Mouse (Mus musculus) embryonic facial prominence, embryonic 14.5 days (tissue): ENCODE measurements around the gene Mdm2. TPM values are rescaled to one million over a fixed set of nuclear protein-coding genes. Genes with fewer than 3 reads are reported as not detected.
A peak's percentile ranks its signal among the peaks of the same experiment; 100 is the strongest.

Experiments
- ATAC-seq: fragments of 200-750 bp; cut with Nextera tagmentation; 2 replicates; pipeline ENCODE4 v1.8.0; 2017; ENCODE audit warnings: low read depth, moderate number of reproducible peaks, moderate TSS enrichment
- DNase-seq: peaks from one replicate; pipeline ENCODE4 v3.0.0-alpha.2; 2015; ENCODE audit warnings: low spot score
- H3K27ac ChIP-seq: fragments of 300-500 bp; sonication (generic); replicated peaks from 2 replicates; pipeline ENCODE4 v1.5.1; 2014; ENCODE audit warnings: low read depth, mild to moderate bottlenecking, low read length, moderate library complexity
- H3K27me3 ChIP-seq: fragments of 300-500 bp; sonication (generic); replicated peaks from 2 replicates; pipeline ENCODE4 v1.6.1; 2014; ENCODE audit warnings: low read length; ENCODE audit not compliant: control insufficient read depth, insufficient read depth
- H3K36me3 ChIP-seq: fragments of 300-500 bp; sonication (generic); 2 replicates; pipeline ENCODE4 v1.6.1; 2014; ENCODE audit warnings: low read length, mixed read lengths; ENCODE audit not compliant: control insufficient read depth, insufficient read depth
- H3K4me1 ChIP-seq: fragments of 300-500 bp; sonication (generic); 2 replicates; pipeline ENCODE4 v1.6.1; 2014; ENCODE audit warnings: antibody characterized with exemption, low read length; ENCODE audit not compliant: control insufficient read depth, insufficient read depth
- H3K4me2 ChIP-seq: fragments of 300-500 bp; sonication (generic); 2 replicates; pipeline ENCODE4 v1.6.1; 2014; ENCODE audit warnings: low read depth, mild to moderate bottlenecking, low read length, moderate library complexity, mixed read lengths
- H3K4me3 ChIP-seq: fragments of 300-500 bp; sonication (generic); 2 replicates; pipeline ENCODE4 v1.5.1; 2014; ENCODE audit warnings: low read depth, mild to moderate bottlenecking, low read length
- H3K9ac ChIP-seq: fragments of 300-500 bp; sonication (generic); 2 replicates; pipeline ENCODE4 v1.6.1; 2014; ENCODE audit warnings: low read depth, mild to moderate bottlenecking, low read length, moderate library complexity, mixed read lengths
- H3K9me3 ChIP-seq: fragments of 300-500 bp; sonication (generic); 2 replicates; pipeline ENCODE4 v1.6.1; 2016; ENCODE audit warnings: low read length; ENCODE audit not compliant: control insufficient read depth
- WGBS: fragments of 180-500 bp; shearing (Covaris S2); extraction: QIAGEN DNeasy Blood & Tissue Kit; methylation state at CpG from one replicate; pipeline ENCODE4 v1.1.7; 2014; 5-methylcytosine and 5-hydroxymethylcytosine counted together
- polyA plus RNA-seq: library from polyadenylated mRNA; unstranded; fragments of >200 nt; fragmentation: Nextera tagmentation; extraction: Ambion mirVana; gene quantifications from 2 replicates; pipeline ENCODE4 v1.2.1, GENCODE M21; 2014

Gene Mdm2
- polyA plus RNA-seq, 1 experiment from 2014 or later: 34.1 TPM

DNA sequence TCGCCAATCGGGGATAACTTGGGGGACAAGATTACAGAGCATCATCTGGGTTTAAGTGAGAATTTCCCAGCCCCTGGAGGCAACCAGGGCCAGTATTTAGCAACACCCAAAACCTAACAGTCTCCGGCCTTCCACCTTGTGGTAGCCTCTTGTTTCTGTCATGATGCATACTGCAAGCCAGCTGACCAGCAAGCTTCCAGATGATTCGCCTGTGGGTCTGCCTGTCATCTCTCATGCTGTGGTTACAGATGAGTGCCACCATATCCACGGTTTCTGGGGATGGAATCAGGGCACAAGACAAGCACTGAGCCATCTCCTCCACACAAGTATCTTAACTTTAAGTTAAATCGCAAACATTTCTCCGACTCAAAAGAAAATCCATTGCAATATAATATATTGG lies 23.0 kb downstream of the Mdm2 start:
- 86% methylated on average over 7 of the region's 7 CpGs for WGBS
- Histone ChIP-seq H3K27me3 (no peaks in the 10 kb centered on the region), H3K4me3 (no peak overlapping the region), H3K36me3 (peaks cover 44% of the 10 kb centered on the region), H3K9ac (no peak overlapping the region), H3K9me3 (no peaks in the 10 kb centered on the region), H3K27ac (no peak overlapping the region), H3K4me1 (no peaks in the 10 kb centered on the region), H3K4me2 (no peak overlapping the region)
- ATAC-seq (no peak), DNase-seq (no peak)

DNA sequence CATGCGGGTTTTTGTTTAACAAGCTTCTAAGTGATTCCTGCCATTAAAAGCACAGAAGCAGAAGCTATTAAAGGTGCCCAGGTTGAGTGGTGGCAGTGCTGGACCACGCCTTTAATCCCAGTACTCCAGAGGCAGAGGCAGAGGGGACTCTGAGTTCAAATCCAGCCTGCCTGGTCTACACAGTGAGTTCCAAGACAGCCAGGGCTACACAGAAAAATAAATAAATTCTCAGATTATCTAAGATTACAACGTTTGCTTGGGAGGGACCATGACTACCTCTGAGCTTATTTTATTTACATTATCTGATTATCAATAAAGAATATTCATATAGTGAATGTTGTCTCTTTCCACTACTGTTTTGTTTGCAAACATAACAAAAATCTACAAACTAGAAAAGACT lies 23.5 kb downstream of the Mdm2 start:
- H3K4me3 ChIP-seq: no peak overlapping the region
- H3K9me3 ChIP-seq: no peaks in the 10 kb centered on the region
- no peak overlapping the region for H3K9ac ChIP-seq
- DNase-seq (no peak), ATAC-seq (no peak)
- H3K36me3 ChIP-seq: peaks cover 38% of the 10 kb centered on the region
- WGBS: 81% methylated on average over 3 of the region's 3 CpGs
- H3K4me1 ChIP-seq: no peaks in the 10 kb centered on the region
- no peak overlapping the region for H3K27ac ChIP-seq
- H3K4me2 ChIP-seq: no peak overlapping the region
- no peaks in the 10 kb centered on the region for H3K27me3 ChIP-seq

DNA sequence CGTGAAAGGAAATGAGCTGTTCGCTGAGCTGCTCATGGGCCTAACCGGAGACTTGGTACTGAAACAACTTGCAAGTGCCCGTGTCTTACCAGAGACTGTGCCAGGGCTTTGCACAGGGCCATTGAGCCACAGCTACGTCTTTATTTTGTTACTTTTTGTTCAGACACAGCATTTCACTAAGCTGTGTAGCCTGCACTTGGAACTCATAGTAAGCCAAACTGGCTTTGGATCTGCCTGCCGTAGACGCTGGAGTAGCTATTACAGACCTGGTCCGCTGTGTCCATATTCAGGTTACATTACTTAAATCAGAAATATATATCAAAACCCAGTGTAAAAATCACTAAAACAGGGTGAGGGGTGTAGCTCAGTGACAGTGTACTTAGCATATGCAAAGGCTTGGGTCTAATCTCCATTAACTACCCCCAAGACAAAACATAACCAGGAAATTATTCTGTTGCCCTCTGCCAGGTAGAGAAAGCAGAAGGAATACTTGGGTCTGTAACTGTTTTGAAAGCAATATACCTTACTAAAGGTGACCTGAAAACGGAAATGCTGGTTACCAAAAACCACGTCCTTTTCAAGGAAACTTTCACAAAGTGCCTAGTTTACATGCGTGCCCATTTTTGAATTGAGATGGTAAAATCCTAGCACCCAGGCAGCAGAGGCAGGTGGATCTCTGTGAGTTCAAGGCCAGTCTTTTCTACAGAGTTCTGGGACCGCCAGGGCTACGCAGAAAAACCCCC lies 24.5 kb downstream of the Mdm2 start:
- no peak overlapping the region for H3K4me3 ChIP-seq
- WGBS: 93% methylated on average over 13 of the region's 13 CpGs

DNA sequence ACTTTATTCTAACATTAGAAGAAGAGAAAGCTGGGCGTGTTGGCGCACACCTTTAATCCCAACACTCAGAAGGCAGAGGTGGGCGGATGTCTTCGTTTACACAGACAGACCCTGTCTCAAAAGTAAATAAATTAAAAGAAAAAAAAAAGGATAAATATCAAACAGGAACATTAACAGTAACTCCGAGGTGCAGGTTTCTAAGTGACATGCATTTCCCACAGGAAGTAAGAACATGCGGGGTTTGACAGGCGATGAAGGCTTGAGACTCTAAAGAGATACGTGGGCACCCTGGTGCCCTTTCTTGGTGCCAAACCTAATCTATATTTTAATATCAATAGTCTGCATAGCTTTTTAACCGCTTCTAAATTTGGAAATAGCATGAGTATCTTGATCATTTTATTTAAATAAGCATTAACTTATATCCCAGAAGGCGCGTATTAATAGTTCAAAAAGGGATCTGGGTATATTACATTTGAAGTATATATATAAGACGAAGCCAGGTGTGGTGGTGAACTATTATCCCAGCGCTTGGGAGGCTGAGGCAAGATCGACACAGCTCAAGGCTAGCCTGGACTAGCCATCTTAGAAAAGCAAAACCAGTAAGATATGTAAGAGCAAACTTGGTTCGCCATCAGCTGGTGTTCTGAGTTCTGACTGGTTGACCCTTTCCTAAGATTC lies 25.2 kb downstream of the Mdm2 start:
- WGBS: 90% methylated on average over 15 of the region's 15 CpGs
- no peaks in the 10 kb centered on the region for H3K27me3 ChIP-seq
- DNase-seq (no peak), ATAC-seq (no peak)
- H3K4me1 ChIP-seq: no peaks in the 10 kb centered on the region
- H3K36me3 ChIP-seq: peaks cover 22% of the 10 kb centered on the region
- H3K9me3 ChIP-seq: no peaks in the 10 kb centered on the region
- H3K4me2 ChIP-seq: no peak overlapping the region
- H3K27ac ChIP-seq: no peak overlapping the region
- H3K4me3 ChIP-seq: no peak overlapping the region
- no peak overlapping the region for H3K9ac ChIP-seq

More for the DNA sequence above, 24.5 kb downstream of the Mdm2 start:
- no peak for ATAC-seq
- no peaks in the 10 kb centered on the region for H3K9me3 ChIP-seq
- no peak overlapping the region for H3K9ac ChIP-seq
- peaks cover 29% of the 10 kb centered on the region for H3K36me3 ChIP-seq
- no peaks in the 10 kb centered on the region for H3K27me3 ChIP-seq
- DNase-seq: no peak
- H3K4me1 ChIP-seq: no peaks in the 10 kb centered on the region
- no peak overlapping the region for H3K4me2 ChIP-seq
- H3K27ac ChIP-seq: no peak overlapping the region

DNA sequence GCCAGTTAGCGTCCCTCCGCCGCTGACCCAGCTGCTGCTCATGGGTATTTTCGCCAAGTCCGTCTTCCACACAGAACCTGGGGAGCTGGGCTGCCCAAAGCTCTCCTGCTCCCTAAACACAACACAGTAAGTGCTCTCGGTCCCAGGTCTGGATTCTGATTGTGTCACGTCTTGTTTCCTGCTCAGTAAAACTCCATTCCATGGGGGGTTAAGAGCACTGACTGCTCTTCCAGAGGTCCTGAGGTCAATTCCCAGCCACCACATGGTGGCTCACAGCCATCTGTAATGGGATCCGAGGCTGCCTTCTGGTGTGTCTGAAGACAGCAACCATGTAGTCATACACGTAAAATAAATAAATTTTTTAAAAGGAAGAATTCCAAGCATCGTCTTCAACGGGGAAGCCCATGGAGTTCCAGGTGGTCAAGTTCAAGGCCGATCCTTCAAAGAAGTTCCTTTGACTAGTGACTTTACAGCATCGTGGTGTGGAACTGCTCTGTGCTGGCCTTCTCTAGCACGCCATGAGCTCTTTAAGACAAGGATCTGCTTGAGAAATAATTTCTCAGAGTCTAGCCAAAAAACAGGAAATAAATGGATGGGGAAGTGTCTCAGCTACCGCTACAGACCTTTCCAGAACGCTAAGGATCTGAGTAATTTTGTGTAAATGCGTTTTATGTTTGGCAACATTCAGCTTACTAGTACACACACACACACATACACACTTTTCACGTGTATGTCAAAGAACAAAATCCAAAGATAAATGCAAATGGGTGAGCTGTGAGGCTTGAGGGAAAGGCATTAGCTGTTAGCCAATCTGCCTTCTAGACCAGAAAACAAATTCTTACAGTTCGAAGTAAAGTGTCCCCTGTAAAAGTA lies 26.0 kb downstream of the Mdm2 start:
- DNase-seq (no peak), ATAC-seq (no peak)
- Histone ChIP-seq H3K4me1 (no peaks in the 10 kb centered on the region), H3K27me3 (no peaks in the 10 kb centered on the region), H3K36me3 (peaks cover 14% of the 10 kb centered on the region), H3K9ac (no peak overlapping the region), H3K4me3 (no peak overlapping the region), H3K9me3 (no peaks in the 10 kb centered on the region), H3K27ac (no peak overlapping the region), H3K4me2 (no peak overlapping the region)
- WGBS: 86% methylated on average over 19 of the region's 19 CpGs

- 93% methylated on average over 9 of the region's 9 CpGs for WGBS
- no peaks in the 10 kb centered on the region for H3K27me3 ChIP-seq
Observed at GRCm38 (mm10) chr10:117683734-117684037, 26.9 kb downstream of the Mdm2 start.

GRCm38 (mm10) chr10:117682858-117683733 lies 27.5 kb downstream of the Mdm2 start:
- H3K9ac ChIP-seq: no peak overlapping the region

More at GRCm38 (mm10) chr10:117683734-117684037, 26.9 kb downstream of the Mdm2 start:
- H3K4me2 ChIP-seq: no peak overlapping the region
- DNase-seq (no peak), ATAC-seq (no peak)
- no peaks in the 10 kb centered on the region for H3K4me1 ChIP-seq
- H3K9ac ChIP-seq: no peak overlapping the region
- H3K9me3 ChIP-seq: no peaks in the 10 kb centered on the region
- H3K27ac ChIP-seq: no peak overlapping the region
- peaks cover 6% of the 10 kb centered on the region for H3K36me3 ChIP-seq
- H3K4me3 ChIP-seq: no peak overlapping the region

More at GRCm38 (mm10) chr10:117682858-117683733, 27.5 kb downstream of the Mdm2 start:
- no peaks in the 10 kb centered on the region for H3K4me1 ChIP-seq
- H3K4me3 ChIP-seq: no peak overlapping the region
- H3K4me2 ChIP-seq: 0 out of 2 replicates have a peak overlapping the region, but pooled peaks have one; percentile 2
- H3K27ac ChIP-seq: no peak overlapping the region
- DNase-seq (peak; percentile 38), ATAC-seq (no peak)
- H3K36me3 ChIP-seq: peaks cover under 1% of the 10 kb centered on the region; the same call in 1 of the 2 replicates
- no peaks in the 10 kb centered on the region for H3K27me3 ChIP-seq
- no peaks in the 10 kb centered on the region for H3K9me3 ChIP-seq
- WGBS: 64% methylated on average over 30 of the region's 30 CpGs
